Mouse (Mus musculus) MEL (cell line): ENCODE measurements around the gene Trio. TPM values are rescaled to one million over a fixed set of nuclear protein-coding genes. Genes with fewer than 3 reads are reported as not detected.

ENCODE experiments used
- DNase-seq: peaks from one replicate; pipeline ENCODE4 v3.0.0; 2011; ENCODE audit warnings: low read depth, low spot score
- H3K27ac ChIP-seq: 2 replicates; pipeline ENCODE4 v1.5.1; 2012; ENCODE audit warnings: low read depth, mild to moderate bottlenecking, control low read depth, low read length, moderate library complexity; ENCODE audit not compliant: control insufficient read depth
- H3K27me3 ChIP-seq, 2 experiments: fragments of 150-350 bp in 1 of 2; sonication (generic) in 1 of 2; 2 replicates each; pipeline ENCODE4 v1.6.1; 2012; ENCODE audit warnings: low read length in 2 of 2, mild to moderate bottlenecking in 2 of 2, improper control_type of control experiment in 1 of 2, moderate library complexity in 1 of 2; ENCODE audit not compliant: insufficient read depth in 2 of 2, control insufficient read depth in 1 of 2
- H3K36me3 ChIP-seq, 2 experiments: 2 replicates each; pipeline ENCODE4 v1.6.1; 2012 to 2014; ENCODE audit warnings: low read length in 2 of 2, improper control_type of control experiment in 1 of 2, inconsistent platforms in 1 of 2, mild to moderate bottlenecking in 1 of 2; ENCODE audit not compliant: insufficient read depth in 2 of 2, control insufficient read depth in 1 of 2
- H3K4me1 ChIP-seq, 2 experiments: fragments of 150-350 bp in 1 of 2; sonication (generic) in 1 of 2; 2 replicates each; pipeline ENCODE4 v1.6.1; 2012; ENCODE audit warnings: low read length in 2 of 2, improper control_type of control experiment in 1 of 2, mild to moderate bottlenecking in 1 of 2; ENCODE audit not compliant: insufficient read depth in 2 of 2, control insufficient read depth in 1 of 2
- H3K4me3 ChIP-seq, 2 experiments: fragments of 150-350 bp in 1 of 2; sonication (generic) in 1 of 2; 2 replicates each; pipeline ENCODE4 v1.5.1; 2012; ENCODE audit warnings: low read depth in 2 of 2, low read length in 2 of 2, mild to moderate bottlenecking in 2 of 2, moderate library complexity in 2 of 2, control low read depth in 1 of 2, improper control_type of control experiment in 1 of 2; ENCODE audit not compliant: control insufficient read depth in 1 of 2, insufficient read depth in 1 of 2
- H3K79me2 ChIP-seq: 2 replicates; pipeline ENCODE4 v1.6.1; 2012; ENCODE audit warnings: mild to moderate bottlenecking, low read length, moderate library complexity; ENCODE audit not compliant: control insufficient read depth, poor library complexity, insufficient read depth
- H3K9ac ChIP-seq: 2 replicates; pipeline ENCODE4 v1.6.1; 2012; ENCODE audit warnings: low read depth, mild to moderate bottlenecking, control low read depth, low read length, moderate library complexity; ENCODE audit not compliant: control insufficient read depth, poor library complexity, severe bottlenecking
- H3K9me3 ChIP-seq: fragments of 150-350 bp; sonication (generic); replicated peaks from 2 replicates; pipeline ENCODE4 v1.6.1; 2012; ENCODE audit warnings: mild to moderate bottlenecking, low read length, improper control_type of control experiment, moderate library complexity; ENCODE audit not compliant: insufficient read depth
- BHLHE40 ChIP-seq: IDR thresholded peaks from 2 replicates; pipeline ENCODE4 v1.6.1; 2012; ENCODE audit warnings: low read depth, mild to moderate bottlenecking, inconsistent platforms, low read length, improper control_type of control experiment, borderline replicate concordance
- CHD1 ChIP-seq: IDR thresholded peaks from 2 replicates; pipeline ENCODE4 v1.6.1; 2012; ENCODE audit warnings: low read depth, mild to moderate bottlenecking, inconsistent platforms, low read length, improper control_type of control experiment
- E2F4 ChIP-seq: IDR thresholded peaks from 2 replicates; pipeline ENCODE4 v1.6.1; 2011; ENCODE audit warnings: low read depth, low read length, improper control_type of control experiment, borderline replicate concordance
- EP300 ChIP-seq, 2 experiments: IDR thresholded peaks; 2 replicates each; pipeline ENCODE4 v1.6.1; 2011; ENCODE audit warnings: improper control_type of control experiment in 2 of 2, low read length in 2 of 2, low read depth in 1 of 2, mild to moderate bottlenecking in 1 of 2
- ETS1 ChIP-seq: IDR thresholded peaks from 2 replicates; pipeline ENCODE4 v1.6.1; 2012; ENCODE audit warnings: low read depth, mild to moderate bottlenecking, inconsistent platforms, low read length, improper control_type of control experiment, moderate library complexity
- KAT2A ChIP-seq: conservative IDR thresholded peaks from 2 replicates; pipeline ENCODE4 v1.6.1; 2012; ENCODE audit warnings: low read depth, low read length, improper control_type of control experiment, inconsistent platforms
- MAFK ChIP-seq: IDR thresholded peaks from 2 replicates; pipeline ENCODE4 v1.6.1; 2011; ENCODE audit warnings: low read depth, mild to moderate bottlenecking, low read length, improper control_type of control experiment, borderline replicate concordance
- MAX ChIP-seq: IDR thresholded peaks from 2 replicates; pipeline ENCODE4 v1.6.1; 2011; ENCODE audit warnings: low read length, improper control_type of control experiment
- MAZ ChIP-seq: IDR thresholded peaks from 2 replicates; pipeline ENCODE4 v1.6.1; 2012; ENCODE audit warnings: low read depth, mild to moderate bottlenecking, inconsistent platforms, low read length, improper control_type of control experiment
- MXI1 ChIP-seq: IDR thresholded peaks from 2 replicates; pipeline ENCODE4 v1.6.1; 2011; ENCODE audit warnings: mild to moderate bottlenecking, low read depth, low read length, improper control_type of control experiment
- MYB ChIP-seq: IDR thresholded peaks from 2 replicates; pipeline ENCODE4 v1.6.1; 2011; ENCODE audit warnings: mild to moderate bottlenecking, low read depth, low read length, improper control_type of control experiment
- MYC ChIP-seq: IDR thresholded peaks from 2 replicates; pipeline ENCODE4 v1.6.1; 2011; ENCODE audit warnings: low read depth, mild to moderate bottlenecking, low read length, improper control_type of control experiment, moderate library complexity
- RAD21 ChIP-seq: IDR thresholded peaks from 2 replicates; pipeline ENCODE4 v1.6.1; 2011; ENCODE audit warnings: mild to moderate bottlenecking, low read depth, low read length, improper control_type of control experiment
- SIN3A ChIP-seq: IDR thresholded peaks from 2 replicates; pipeline ENCODE4 v1.6.1; 2012; ENCODE audit warnings: low read length, improper control_type of control experiment, inconsistent platforms
- SMC3 ChIP-seq: IDR thresholded peaks from 2 replicates; pipeline ENCODE4 v1.6.1; 2011; ENCODE audit warnings: low read depth, low read length, improper control_type of control experiment
- TBP ChIP-seq: IDR thresholded peaks from 2 replicates; pipeline ENCODE4 v1.8.0; 2011; ENCODE audit warnings: low read depth, low read length, improper control_type of control experiment
- USF1 ChIP-seq: IDR thresholded peaks from 2 replicates; pipeline ENCODE4 v1.6.1; 2014; ENCODE audit warnings: low read depth, mild to moderate bottlenecking, inconsistent platforms, low read length, improper control_type of control experiment, moderate library complexity
- ZC3H11A ChIP-seq: IDR thresholded peaks from 2 replicates; pipeline ENCODE4 v1.6.1; 2012; ENCODE audit warnings: low read depth, mild to moderate bottlenecking, inconsistent platforms, low read length, improper control_type of control experiment
- ZKSCAN1 ChIP-seq: IDR thresholded peaks from 2 replicates; pipeline ENCODE4 v1.6.1; 2012; ENCODE audit warnings: low read depth, mild to moderate bottlenecking, inconsistent platforms, low read length, improper control_type of control experiment, moderate library complexity
- polyA plus RNA-seq, 2 experiments: library from polyadenylated mRNA; stranded (reverse) in 1 of 2; unstranded in 1 of 2; fragments of >175 nt in 1 of 2; fragments of >200 nt in 1 of 2; gene quantifications; 2 replicates each; pipeline versions ENCODE4 v1.2.1 to v1.2.4; 2012; ENCODE audit warnings: low replicate concordance in 2 of 2, low read depth in 1 of 2; ENCODE audit not compliant: insufficient read length in 2 of 2, insufficient read depth in 1 of 2, missing spikeins in 1 of 2
- total RNA-seq: library from RNA; depleted of rRNA; stranded (reverse); fragments of 300-350 nt; gene quantifications from 2 replicates; pipeline ENCODE4 v1.2.3, GENCODE M21; 2012

Trio gene
- total and polyA plus RNA-seq, 3 experiments: 0.91 to 1.1 TPM; not detected in 1

DNA sequence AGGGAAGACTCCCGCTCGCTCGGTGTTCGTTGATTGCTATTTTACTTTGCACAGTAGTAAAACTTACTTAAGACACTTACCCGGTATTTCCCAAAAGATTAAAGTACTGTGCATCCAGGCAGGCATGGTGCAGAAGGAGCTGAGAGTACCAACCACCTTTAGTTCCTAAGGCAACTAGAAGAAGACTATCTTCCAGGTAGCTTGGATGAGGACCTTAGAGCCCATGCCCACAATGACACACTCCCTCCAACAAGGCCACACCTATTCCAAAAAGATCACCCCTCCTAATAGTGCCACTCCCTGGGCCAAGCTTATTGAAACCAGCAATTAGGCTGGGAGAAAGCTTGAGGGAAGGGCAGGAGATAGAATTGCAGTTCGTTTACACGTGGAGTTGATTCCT is 46.0 kb upstream of the Trio start:
- H3K27ac ChIP-seq: no peak overlapping the region
- DNase-seq: no peak
- TF ChIP-seq SIN3A (no peak), E2F4 (no peak), CHD1 (no peak), MYB (no peak), EP300 (IDR thresholded peaks at IDR 0.05; ENCODE audit: low read depth in 1 of 2, low read length in 2 of 2) (no peak), ZC3H11A (no peak), MAFK (no peak), ETS1 (no peak), TBP (no peak), MAZ (no peak)
- TF ChIP-seq, all 39 proteins: peak for 0

DNA sequence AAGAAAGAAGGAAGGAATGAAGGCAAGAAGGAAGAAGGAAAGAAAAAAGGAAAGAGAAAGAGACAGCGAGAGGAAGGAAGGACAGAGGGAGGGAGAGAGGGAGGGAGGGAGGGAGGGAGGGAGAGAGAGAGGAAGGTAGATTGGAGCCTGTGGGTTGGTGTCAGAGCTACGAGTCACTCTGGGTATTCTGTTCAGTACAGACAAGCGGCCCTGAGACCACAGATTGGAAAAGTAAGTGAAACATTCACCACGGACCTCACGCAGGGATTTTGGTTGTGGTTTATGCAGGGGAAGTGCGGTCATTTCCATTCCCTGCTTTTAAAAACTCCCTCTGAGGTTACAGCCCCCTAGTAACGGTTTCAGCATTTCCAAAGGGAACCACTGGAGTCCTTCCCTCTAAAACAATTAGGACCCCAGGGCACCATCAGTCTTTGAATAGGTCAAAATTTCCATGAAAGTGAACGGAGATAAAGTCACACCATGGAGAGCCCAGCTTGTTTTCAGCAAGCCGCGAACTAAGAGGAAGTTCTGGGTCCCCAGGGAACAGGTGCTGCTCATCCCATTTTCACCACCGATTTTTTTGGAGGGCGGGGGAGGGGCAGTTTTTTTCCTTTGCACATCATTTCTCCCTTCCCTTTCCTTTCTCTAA is 45.2 kb upstream of the Trio start:
- Histone ChIP-seq H3K9me3 (no peaks in the 10 kb centered on the region), H3K9ac (no peak overlapping the region), H3K27ac (no peak overlapping the region)
- no peak for DNase-seq
- TF ChIP-seq USF1 (no peak), KAT2A (no peak), ZKSCAN1 (no peak), MXI1 (no peak), MYC (no peak), BHLHE40 (no peak), RAD21 (no peak), MAX (no peak), SMC3 (no peak)
- TF ChIP-seq, all 39 proteins: peak for 0
- Histone ChIP-seq H3K4me3 (no peak overlapping the region), H3K4me1 (no peaks in the 10 kb centered on the region), H3K79me2 (no peaks in the 10 kb centered on the region), H3K36me3 (no peaks in the 10 kb centered on the region), H3K27me3 (no peaks in the 10 kb centered on the region)

More for the DNA sequence above, 46.0 kb upstream of the Trio start:
- Histone ChIP-seq H3K79me2 (no peaks in the 10 kb centered on the region), H3K4me1 (no peaks in the 10 kb centered on the region), H3K27me3 (no peaks in the 10 kb centered on the region), H3K4me3 (no peak overlapping the region), H3K36me3 (no peaks in the 10 kb centered on the region), H3K9me3 (no peaks in the 10 kb centered on the region), H3K9ac (no peak overlapping the region)
